Mouse (Mus musculus): Measurements from ENCODE around the gene Tacr2. TPM values are rescaled to one million over a fixed set of nuclear protein-coding genes. Genes with fewer than 3 reads are reported as not detected.

Tacr2 gene
- polyA plus RNA-seq, 1 experiment from 2014 or later: 0.32 TPM

DNA sequence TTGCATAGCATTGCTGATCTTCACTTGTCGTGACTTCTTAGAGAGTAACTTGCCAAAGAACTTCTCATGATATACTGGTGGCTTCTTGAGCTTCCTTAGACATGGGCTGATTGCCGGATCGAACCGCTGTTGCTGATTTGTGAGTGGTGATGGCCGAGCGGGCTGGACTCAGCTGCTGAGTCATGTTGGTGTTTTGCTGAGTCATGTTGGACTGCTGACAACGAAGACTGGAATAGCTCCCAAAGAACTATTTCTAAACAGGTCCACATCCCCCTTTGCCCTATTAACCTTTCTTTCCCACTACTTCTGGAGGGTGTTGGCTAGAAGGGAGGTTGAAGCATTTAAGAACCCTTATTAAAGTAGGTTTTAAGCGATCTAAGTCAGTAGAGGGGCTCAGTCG lies 8.2 kb upstream of the Tacr2 start:
- DNase-seq (ENCODE audit: low spot score) (no peak), ATAC-seq (no peak)
- H3K4me2 ChIP-seq (replicated peaks; ENCODE audit: low read depth, low read length): no peak overlapping the region
- TF ChIP-seq EP300 (IDR thresholded peaks at IDR 0.05): no peak
- TF ChIP-seq CTCF (IDR thresholded peaks at IDR 0.05): no peak
- H3K27ac ChIP-seq (ENCODE audit: low read length): no peak overlapping the region
- no peak overlapping the region for H3K4me3 ChIP-seq (ENCODE audit: low read depth, low read length)
- H3K4me1 ChIP-seq (ENCODE audit: insufficient read depth, low read depth, low read length): peaks cover 8% of the 10 kb centered on the region; the same call in 1 of the 2 replicates
- H3K36me3 ChIP-seq (ENCODE audit: insufficient read depth, low read length): no peaks in the 10 kb centered on the region
- H3K9me3 ChIP-seq (ENCODE audit: low read length): no peaks in the 10 kb centered on the region
- no peaks in the 10 kb centered on the region for H3K27me3 ChIP-seq (replicated peaks; ENCODE audit: insufficient read depth, low read length)
- H3K9ac ChIP-seq (replicated peaks; ENCODE audit: low read depth): no peak overlapping the region
- 83% methylated on average over 9 of the region's 9 CpGs for WGBS

DNA sequence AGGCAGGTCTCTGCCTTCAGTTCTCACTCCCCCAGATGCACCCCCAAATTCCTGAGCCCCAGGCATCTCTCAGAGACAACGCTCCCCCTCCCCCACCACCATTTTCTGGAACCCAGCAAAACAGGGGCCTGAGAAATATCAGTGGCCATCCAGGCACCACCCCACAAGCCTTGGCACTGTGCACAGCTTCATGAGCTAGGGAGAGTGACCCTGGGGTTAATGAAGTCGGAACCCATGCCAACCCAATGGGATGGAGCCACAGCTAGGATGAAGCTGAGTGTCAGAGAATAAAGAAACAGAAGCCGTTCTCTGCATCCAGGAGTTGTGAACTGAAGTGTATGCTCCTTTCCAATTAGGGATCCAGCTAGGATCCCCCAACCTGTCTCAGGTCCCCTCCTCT lies 5.1 kb upstream of the Tacr2 start:
- WGBS: 45% methylated on average over 3 of the region's 3 CpGs
- no peak for ATAC-seq
- Histone ChIP-seq H3K4me2 (replicated peaks; ENCODE audit: low read depth, low read length) (no peak overlapping the region), H3K9me3 (ENCODE audit: low read length) (no peaks in the 10 kb centered on the region), H3K4me1 (ENCODE audit: insufficient read depth, low read depth, low read length) (peaks cover 8% of the 10 kb centered on the region; the same call in 1 of the 2 replicates), H3K36me3 (ENCODE audit: insufficient read depth, low read length) (no peaks in the 10 kb centered on the region), H3K9ac (replicated peaks; ENCODE audit: low read depth) (no peak overlapping the region), H3K4me3 (ENCODE audit: low read depth, low read length) (no peak overlapping the region), H3K27ac (ENCODE audit: low read length) (no peak overlapping the region), H3K27me3 (replicated peaks; ENCODE audit: insufficient read depth, low read length) (no peaks in the 10 kb centered on the region)
- no peak for TF ChIP-seq EP300 (IDR thresholded peaks at IDR 0.05)
- no peak for TF ChIP-seq CTCF (IDR thresholded peaks at IDR 0.05)
- no peak for DNase-seq (ENCODE audit: low spot score)

DNA sequence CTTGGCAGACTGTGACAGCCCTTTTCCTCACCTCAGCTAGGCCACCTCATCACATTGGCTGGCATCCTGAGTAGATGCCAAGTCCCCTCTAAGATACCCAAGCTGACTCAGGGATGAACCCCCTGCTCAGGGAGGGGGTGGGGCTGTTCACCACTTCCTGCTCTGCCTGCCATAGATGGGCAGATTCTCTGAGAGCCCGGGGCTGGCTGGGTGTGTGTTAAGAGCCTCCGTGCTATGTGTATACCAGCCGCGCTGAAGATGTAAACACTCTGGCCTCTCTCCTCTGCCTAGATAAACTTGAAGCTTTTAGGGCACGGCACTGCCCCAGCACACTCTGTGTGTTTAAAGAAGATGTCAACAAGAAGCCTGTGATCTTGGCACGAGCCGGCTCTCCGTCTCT lies 4.4 kb upstream of the Tacr2 start:
- Histone ChIP-seq H3K9me3 (ENCODE audit: low read length) (no peaks in the 10 kb centered on the region), H3K27me3 (replicated peaks; ENCODE audit: insufficient read depth, low read length) (no peaks in the 10 kb centered on the region), H3K4me2 (replicated peaks; ENCODE audit: low read depth, low read length) (no peak overlapping the region), H3K27ac (ENCODE audit: low read length) (no peak overlapping the region), H3K4me1 (ENCODE audit: insufficient read depth, low read depth, low read length) (peaks cover 8% of the 10 kb centered on the region; the same call in 1 of the 2 replicates), H3K9ac (replicated peaks; ENCODE audit: low read depth) (no peak overlapping the region), H3K4me3 (ENCODE audit: low read depth, low read length) (no peak overlapping the region), H3K36me3 (ENCODE audit: insufficient read depth, low read length) (no peaks in the 10 kb centered on the region)
- DNase-seq (ENCODE audit: low spot score) (peak; percentile 78), ATAC-seq (peak; percentile 88)
- TF ChIP-seq EP300 (IDR thresholded peaks at IDR 0.05) (peak; percentile 53), CTCF (IDR thresholded peaks at IDR 0.05) (no peak)
- WGBS: 2% methylated on average over 8 of the region's 8 CpGs

DNA sequence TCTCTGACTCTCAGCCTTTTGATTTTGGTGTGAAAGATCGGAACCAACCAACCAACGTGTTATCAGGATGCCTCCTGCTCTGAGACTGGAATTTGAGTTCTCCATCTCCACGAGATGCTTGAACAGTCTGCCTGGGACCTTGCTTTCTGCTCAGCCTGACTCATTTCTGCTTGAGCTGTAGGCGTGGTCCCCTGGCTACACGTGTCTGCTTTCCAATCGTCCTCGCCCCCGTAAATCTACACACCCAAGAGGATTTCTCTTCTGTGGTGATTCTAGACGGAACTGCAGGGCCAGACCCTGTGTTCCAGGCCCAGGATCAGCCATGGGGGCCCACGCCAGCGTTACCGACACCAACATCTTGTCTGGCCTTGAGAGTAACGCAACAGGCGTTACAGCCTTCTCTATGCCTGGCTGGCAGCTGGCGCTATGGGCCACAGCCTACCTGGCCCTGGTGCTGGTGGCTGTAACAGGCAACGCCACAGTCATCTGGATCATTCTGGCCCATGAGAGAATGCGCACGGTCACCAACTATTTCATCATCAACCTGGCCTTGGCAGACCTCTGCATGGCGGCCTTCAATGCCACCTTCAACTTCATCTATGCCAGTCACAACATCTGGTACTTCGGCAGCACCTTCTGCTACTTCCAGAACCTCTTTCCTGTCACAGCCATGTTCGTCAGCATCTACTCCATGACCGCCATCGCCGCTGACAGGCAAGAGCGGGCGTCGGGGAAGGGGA lies 428 bp downstream of the Tacr2 start:
- Histone ChIP-seq H3K27me3 (replicated peaks; ENCODE audit: insufficient read depth, low read length) (no peaks in the 10 kb centered on the region), H3K36me3 (ENCODE audit: insufficient read depth, low read length) (no peaks in the 10 kb centered on the region), H3K27ac (ENCODE audit: low read length) (no peak overlapping the region), H3K4me3 (ENCODE audit: low read depth, low read length) (no peak overlapping the region), H3K4me1 (ENCODE audit: insufficient read depth, low read depth, low read length) (peaks cover 4% of the 10 kb centered on the region; the same call in 1 of the 2 replicates), H3K9me3 (ENCODE audit: low read length) (no peaks in the 10 kb centered on the region), H3K9ac (replicated peaks; ENCODE audit: low read depth) (no peak overlapping the region), H3K4me2 (replicated peaks; ENCODE audit: low read depth, low read length) (no peak overlapping the region)
- TF ChIP-seq CTCF (IDR thresholded peaks at IDR 0.05) (no peak), EP300 (IDR thresholded peaks at IDR 0.05) (no peak)
- ATAC-seq: no peak
- WGBS: 84% methylated on average over 27 of the region's 27 CpGs
- DNase-seq (ENCODE audit: low spot score): no peak

DNA sequence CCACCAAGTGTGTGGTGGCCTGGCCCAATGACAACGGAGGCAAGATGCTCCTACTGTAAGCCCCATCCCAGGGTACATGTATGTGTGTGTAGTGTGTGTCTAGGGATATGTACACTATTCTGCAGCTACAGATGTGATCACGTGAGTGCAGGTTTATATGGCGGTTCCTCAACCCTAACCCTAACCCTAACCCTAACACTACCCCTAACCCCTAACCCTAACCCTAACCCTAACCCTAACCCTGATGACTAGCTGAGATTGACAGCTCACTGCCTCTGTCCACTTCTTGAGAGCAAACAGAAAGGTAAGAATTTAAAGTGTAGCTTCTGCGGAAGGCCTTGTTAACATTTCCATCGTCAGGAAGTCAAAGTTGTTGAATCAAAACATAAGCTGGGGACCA lies 6.1 kb downstream of the Tacr2 start:
- H3K27ac ChIP-seq (ENCODE audit: low read length): no peak overlapping the region
- no peaks in the 10 kb centered on the region for H3K9me3 ChIP-seq (ENCODE audit: low read length)
- H3K27me3 ChIP-seq (replicated peaks; ENCODE audit: insufficient read depth, low read length): no peaks in the 10 kb centered on the region
- no peak overlapping the region for H3K4me2 ChIP-seq (replicated peaks; ENCODE audit: low read depth, low read length)
- 0 out of 2 replicates have a peak, but pooled peaks cover 2% of the 10 kb centered on the region for H3K4me1 ChIP-seq (ENCODE audit: insufficient read depth, low read depth, low read length)
- H3K36me3 ChIP-seq (ENCODE audit: insufficient read depth, low read length): no peaks in the 10 kb centered on the region
- no peak for DNase-seq (ENCODE audit: low spot score)
- H3K4me3 ChIP-seq (ENCODE audit: low read depth, low read length): no peak overlapping the region
- 78% methylated on average over 5 of the region's 5 CpGs for WGBS
- TF ChIP-seq EP300 (IDR thresholded peaks at IDR 0.05): no peak
- TF ChIP-seq CTCF (IDR thresholded peaks at IDR 0.05): no peak
- ATAC-seq: no peak
- no peak overlapping the region for H3K9ac ChIP-seq (replicated peaks; ENCODE audit: low read depth)

DNA sequence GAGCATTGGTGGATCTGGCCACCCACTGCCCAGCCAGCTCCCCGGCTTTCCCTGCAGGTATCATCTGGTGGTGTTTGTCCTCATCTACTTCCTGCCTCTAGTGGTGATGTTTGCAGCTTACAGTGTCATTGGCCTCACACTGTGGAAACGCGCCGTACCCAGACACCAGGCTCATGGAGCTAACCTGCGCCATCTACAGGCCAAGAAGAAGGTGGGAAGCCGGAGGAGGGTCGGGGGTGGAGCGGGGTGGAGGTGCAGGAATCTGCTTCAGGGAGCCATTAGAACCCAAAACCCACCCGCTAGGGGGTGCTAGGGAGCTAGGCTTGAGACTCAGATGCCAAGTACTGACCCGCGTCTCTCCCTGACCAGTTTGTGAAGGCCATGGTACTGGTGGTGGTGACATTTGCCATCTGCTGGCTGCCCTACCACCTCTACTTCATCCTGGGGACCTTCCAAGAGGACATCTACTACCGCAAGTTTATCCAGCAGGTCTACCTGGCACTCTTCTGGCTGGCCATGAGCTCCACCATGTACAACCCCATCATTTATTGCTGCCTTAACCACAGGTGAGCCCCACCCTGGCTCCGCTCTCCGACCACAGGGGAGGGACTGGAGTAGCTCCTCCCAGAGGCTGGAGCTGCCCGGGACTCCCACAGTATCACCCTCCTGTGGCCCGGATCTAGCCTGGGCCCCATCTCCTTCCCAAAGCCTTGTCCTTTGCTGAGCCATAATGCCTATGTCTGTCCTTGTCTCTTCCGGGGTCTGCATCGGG lies 9.1 kb downstream of the Tacr2 start:
- no peak for TF ChIP-seq EP300 (IDR thresholded peaks at IDR 0.05)
- peak; percentile 84 for TF ChIP-seq CTCF (IDR thresholded peaks at IDR 0.05)
- Histone ChIP-seq H3K27ac (ENCODE audit: low read length) (no peak overlapping the region), H3K27me3 (replicated peaks; ENCODE audit: insufficient read depth, low read length) (no peaks in the 10 kb centered on the region), H3K4me2 (replicated peaks; ENCODE audit: low read depth, low read length) (no peak overlapping the region), H3K36me3 (ENCODE audit: insufficient read depth, low read length) (no peaks in the 10 kb centered on the region), H3K4me1 (ENCODE audit: insufficient read depth, low read depth, low read length) (0 out of 2 replicates have a peak, but pooled peaks cover 2% of the 10 kb centered on the region), H3K9me3 (ENCODE audit: low read length) (no peaks in the 10 kb centered on the region), H3K4me3 (ENCODE audit: low read depth, low read length) (no peak overlapping the region), H3K9ac (replicated peaks; ENCODE audit: low read depth) (no peak overlapping the region)
- DNase-seq (ENCODE audit: low spot score): peak; percentile 86
- peak; percentile 92 for ATAC-seq
- WGBS: 14% methylated on average over 18 of the region's 18 CpGs

Measured in lung, postnatal 0 days (tissue).